Mouse (Mus musculus) activated CD4-positive, CD25-positive, alpha-beta regulatory T cell (primary cell): ENCODE measurements around the gene Gm9049. TPM values are rescaled to one million over a fixed set of nuclear protein-coding genes. Genes with fewer than 3 reads are reported as not detected.

Source experiments
- polyA plus RNA-seq, 2 experiments: library from polyadenylated mRNA; unstranded; fragments of 100-300 nt; shearing (Covaris generic); gene quantifications; one replicate each; pipeline ENCODE4 v1.2.1; 2017

Gm9049 gene
- under 1 TPM in 1 of 2 experiments, not detected in 1; 0.22 TPM for polyA plus RNA-seq

GRCm38 (mm10) chr10:118354005-118354404 lies at the start of gene Gm9049:
Gene Gm9049, minus strand, starts transcription at chr10:118354105.

GRCm38 (mm10) chr10:118348579-118348978 lies 5.3 kb downstream of the Gm9049 start, which contains the start of gene Gm9048:
Gene Gm9048, minus strand, starts transcription at chr10:118348679.

GRCm38 (mm10) chr10:118343155-118343554 lies 10.8 kb downstream of the Gm9049 start, which contains the start of gene Gm9046:
Gene Gm9046, minus strand, starts transcription at chr10:118343255.

GRCm38 (mm10) chr10:118337731-118338130 lies 16.2 kb downstream of the Gm9049 start, which contains the start of gene Gm9045:
Gene Gm9045, minus strand, starts transcription at chr10:118337831.

GRCm38 (mm10) chr10:118332308-118332707 lies 21.6 kb downstream of the Gm9049 start, which contains the start of gene Gm9044:
Gene Gm9044, minus strand, starts transcription at chr10:118332408.

GRCm38 (mm10) chr10:118326869-118327268 lies 27.0 kb downstream of the Gm9049 start, which contains the start of gene Gm9040:
Gene Gm9040, minus strand, starts transcription at chr10:118326969.

Other genes starting within 250 kb of the Gm9049 start
- 10 to 100 TPM in 1 of 2 experiments, 1 to 10 TPM in 1; 7.0 to 11.2 TPM for gene Mdm1, start 212.3 kb downstream of the Gm9049 start, polyA plus RNA-seq
- gene Il22, start 149.2 kb downstream of the Gm9049 start, polyA plus RNA-seq = not detected
- gene Gm32717, start 113.3 kb downstream of the Gm9049 start, polyA plus RNA-seq = under 1 TPM in 1 of 2 experiments, not detected in 1; 0.11 TPM
- gene Gm32802, start 95.4 kb downstream of the Gm9049 start, polyA plus RNA-seq = under 1 TPM in 1 of 2 experiments, not detected in 1; 0.11 TPM
- gene Iltifb, start 59.1 kb downstream of the Gm9049 start, polyA plus RNA-seq = 1 to 10 TPM in 1 of 2 experiments, not detected in 1; 1.1 TPM
- not detected for gene Gm9040, start 27.1 kb downstream of the Gm9049 start, polyA plus RNA-seq
- not detected for gene Gm9044, start 21.7 kb downstream of the Gm9049 start, polyA plus RNA-seq
- under 1 TPM in 1 of 2 experiments, not detected in 1; 0.22 TPM for gene Gm9045, start 16.3 kb downstream of the Gm9049 start, polyA plus RNA-seq
- not detected for gene Gm9046, start 10.8 kb downstream of the Gm9049 start, polyA plus RNA-seq
- under 1 TPM in 1 of 2 experiments, not detected in 1; 0.69 TPM for gene Gm9048, start 5.4 kb downstream of the Gm9049 start, polyA plus RNA-seq
- gene Ifng, start 86.9 kb upstream of the Gm9049 start, polyA plus RNA-seq = 1 to 10 TPM; 8.2 to 9.0 TPM